Mouse (Mus musculus) urinary bladder, postnatal 0 days (tissue): ENCODE measurements around the gene Jagn1. TPM values are rescaled to one million over a fixed set of nuclear protein-coding genes. Genes with fewer than 3 reads are reported as not detected.

Experiments
- microRNA-seq: library from miRNA; unstranded; fragments of <30 nt; microRNA quantifications from one replicate; pipeline ENCODE4, GENCODE M21; 2016
- polyA plus RNA-seq: library from polyadenylated mRNA; unstranded; fragments of >200 nt; fragmentation: Nextera tagmentation; extraction: Ambion mirVana; gene quantifications from 2 replicates; pipeline ENCODE4 v1.2.1, GENCODE M21; 2015

Gene Jagn1
- 79.2 and 82.8 TPM in 2 replicates for polyA plus RNA-seq

DNA sequence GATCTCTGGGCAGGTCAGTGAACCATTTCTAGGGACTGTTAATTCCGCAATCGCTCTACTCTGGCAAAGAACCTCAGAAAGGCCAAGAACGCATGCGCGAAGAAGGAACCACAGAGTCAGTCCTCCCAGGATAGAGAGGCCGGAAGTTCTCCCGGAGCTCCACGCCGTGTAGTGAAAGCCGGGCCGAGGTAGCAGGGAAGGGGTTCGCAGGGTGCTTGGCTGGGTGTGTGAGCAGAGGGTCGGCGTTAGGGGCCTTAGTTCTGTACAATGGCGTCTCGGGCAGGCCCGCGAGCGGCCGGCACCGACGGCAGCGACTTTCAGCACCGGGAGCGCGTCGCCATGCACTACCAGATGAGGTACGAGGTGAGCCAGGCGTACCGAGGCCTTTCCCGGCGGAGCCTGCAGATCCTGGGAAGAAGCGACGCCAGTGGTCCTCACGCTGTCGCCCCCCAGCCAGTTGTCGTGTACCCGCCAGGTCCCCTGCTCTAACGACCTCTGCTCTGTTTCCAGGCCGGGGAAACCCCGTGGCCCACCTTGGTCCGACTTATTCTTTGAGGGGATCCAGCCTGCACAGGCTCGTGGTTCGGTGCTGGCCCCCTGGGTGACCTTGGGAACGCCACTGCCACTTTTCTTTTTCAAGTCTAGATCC, at the start of gene Jagn1:
Gene Jagn1 (plus strand): TSS at position 128 of the 649 bp plus-strand sequence.

GRCm38 (mm10) chr6:113419199-113419587, 23.2 kb upstream of the Jagn1 start, which contains the start of gene Rpusd3:
Gene Rpusd3, minus strand, starts transcription at chr6:113419340.

GRCm38 (mm10) chr6:113435664-113436205, 6.6 kb upstream of the Jagn1 start, which contains the start of gene Cidec:
Gene Cidec, minus strand, starts transcription at chr6:113435760.

GRCm38 (mm10) chr6:113457952-113458534, 15.7 kb downstream of the Jagn1 start, which contains the start of gene Il17re:
Gene Il17re, plus strand, starts transcription at chr6:113458484.

DNA sequence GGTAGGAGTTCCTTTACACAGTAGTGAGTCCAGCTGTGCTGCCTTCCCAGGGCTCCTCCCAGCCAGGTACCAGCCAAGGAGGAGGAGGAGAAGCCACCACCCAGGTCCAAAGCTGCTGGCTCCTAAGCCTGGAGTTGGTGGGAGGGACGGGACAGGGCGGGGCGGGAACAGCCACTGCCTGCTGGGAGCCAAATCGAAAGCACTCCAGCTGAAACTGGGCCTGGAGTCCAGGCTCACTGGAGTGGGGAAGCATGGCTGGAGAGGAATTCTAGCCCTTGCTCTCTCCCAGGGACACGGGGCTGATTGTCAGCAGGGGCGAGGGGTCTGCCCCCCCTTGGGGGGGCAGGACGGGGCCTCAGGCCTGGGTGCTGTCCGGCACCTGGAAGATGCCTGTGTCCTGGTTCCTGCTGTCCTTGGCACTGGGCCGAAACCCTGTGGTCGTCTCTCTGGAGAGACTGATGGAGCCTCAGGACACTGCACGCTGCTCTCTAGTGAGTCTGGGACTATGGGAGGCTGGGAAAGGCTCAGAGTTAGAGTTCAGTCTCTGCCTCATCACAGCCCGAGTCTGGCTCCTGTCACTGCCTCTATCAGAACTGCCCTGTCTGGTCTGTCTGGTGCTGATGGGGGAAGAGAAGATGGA, 29.0 kb downstream of the Jagn1 start, which contains the start of gene Il17rc:
Gene Il17rc (plus strand): TSS at position 131 of the 640 bp plus-strand sequence.

DNA sequence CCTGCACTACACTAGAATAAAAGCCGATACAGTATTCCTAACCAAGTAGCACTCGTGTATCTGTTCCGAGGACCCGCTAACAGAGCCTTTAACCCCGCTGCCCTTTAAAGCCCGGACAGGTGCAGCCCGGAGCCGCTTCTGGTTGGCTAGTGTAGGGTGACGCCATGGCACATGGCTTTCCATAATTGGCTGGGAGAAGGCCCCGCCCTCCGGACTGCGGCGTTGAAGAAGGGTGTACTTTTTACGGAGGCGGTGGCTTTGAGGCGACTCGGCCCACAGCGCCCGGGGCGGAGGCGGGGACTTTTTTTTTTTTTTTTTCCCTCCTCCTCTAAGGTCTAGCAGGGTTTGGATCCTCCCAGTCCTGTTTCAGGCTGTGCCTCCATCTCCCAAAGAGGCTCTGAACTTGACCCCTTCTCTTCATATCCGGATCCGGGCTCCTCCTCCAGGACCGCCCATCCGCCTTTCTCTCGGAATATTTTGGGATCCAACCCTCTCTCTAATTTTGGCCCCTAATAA, 40.8 kb downstream of the Jagn1 start, which contains the start of gene Creld1:
Gene Creld1 (plus strand): TSS at position 198 of the 516 bp plus-strand sequence.

Small RNA genes within 50 kb of the gene (microRNA-seq; reads per million reads assigned to microRNA genes)
- not detected for gene Gm24387

Other genes starting within 250 kb of the Jagn1 start
- gene Lhfpl4, start 247.2 kb upstream of the Jagn1 start, polyA plus RNA-seq = 0.42 and 0.46 TPM in 2 replicates
- 40.7 and 42.7 TPM in 2 replicates for gene Mtmr14, start 204.7 kb upstream of the Jagn1 start, polyA plus RNA-seq
- gene Cpne9, start 160.3 kb upstream of the Jagn1 start, polyA plus RNA-seq = not detected in 2 replicates
- gene Brpf1, start 135.4 kb upstream of the Jagn1 start, polyA plus RNA-seq = 7.1 and 7.6 TPM in 2 replicates
- 6.3 and 9.3 TPM in 2 replicates for gene Ogg1, start 115.6 kb upstream of the Jagn1 start, polyA plus RNA-seq
- gene Camk1, start 98.6 kb upstream of the Jagn1 start, polyA plus RNA-seq = 89.5 and 100.0 TPM in 2 replicates
- gene Tada3, start 64.7 kb upstream of the Jagn1 start, polyA plus RNA-seq = 38.4 and 39.1 TPM in 2 replicates
- gene Arpc4, start 64.5 kb upstream of the Jagn1 start, polyA plus RNA-seq = 327 and 354 TPM in 2 replicates
- 1.0 and 1.2 TPM in 2 replicates for gene Ttll3, start 53.3 kb upstream of the Jagn1 start, polyA plus RNA-seq
- gene Rpusd3, start 23.2 kb upstream of the Jagn1 start, polyA plus RNA-seq = 11.4 and 16.5 TPM in 2 replicates
- gene Cidec, start 6.8 kb upstream of the Jagn1 start, polyA plus RNA-seq = not detected in 2 replicates
- gene Il17re, start 15.9 kb downstream of the Jagn1 start, polyA plus RNA-seq = 54.7 and 60.4 TPM in 2 replicates
- gene Il17rc, start 28.9 kb downstream of the Jagn1 start, polyA plus RNA-seq = 28.2 and 32.1 TPM in 2 replicates
- 33.3 and 33.8 TPM in 2 replicates for gene Creld1, start 40.7 kb downstream of the Jagn1 start, polyA plus RNA-seq
- gene Prrt3, start 59.4 kb downstream of the Jagn1 start, polyA plus RNA-seq = 0.72 and 0.77 TPM in 2 replicates
- gene Emc3, start 89.1 kb downstream of the Jagn1 start, polyA plus RNA-seq = 91.2 and 104 TPM in 2 replicates
- 2.5 and 3.2 TPM in 2 replicates for gene Fancd2, start 89.1 kb downstream of the Jagn1 start, polyA plus RNA-seq
- gene Fancd2os, start 158.1 kb downstream of the Jagn1 start, polyA plus RNA-seq = not detected in 2 replicates
- gene Brk1, start 162.2 kb downstream of the Jagn1 start, polyA plus RNA-seq = 189 and 195 TPM in 2 replicates
- 24.3 and 25.1 TPM in 2 replicates for gene Vhl, start 181.4 kb downstream of the Jagn1 start, polyA plus RNA-seq
- gene Irak2, start 195.9 kb downstream of the Jagn1 start, polyA plus RNA-seq = 24.0 and 24.1 TPM in 2 replicates